Mouse (Mus musculus) urinary bladder, postnatal 14 days (tissue): ENCODE results near the gene Itgav.

Experiments
- DNase-seq: peaks from one replicate; pipeline ENCODE4 v3.0.0; 2021; ENCODE audit warnings: low spot score

Itgav gene

DNA sequence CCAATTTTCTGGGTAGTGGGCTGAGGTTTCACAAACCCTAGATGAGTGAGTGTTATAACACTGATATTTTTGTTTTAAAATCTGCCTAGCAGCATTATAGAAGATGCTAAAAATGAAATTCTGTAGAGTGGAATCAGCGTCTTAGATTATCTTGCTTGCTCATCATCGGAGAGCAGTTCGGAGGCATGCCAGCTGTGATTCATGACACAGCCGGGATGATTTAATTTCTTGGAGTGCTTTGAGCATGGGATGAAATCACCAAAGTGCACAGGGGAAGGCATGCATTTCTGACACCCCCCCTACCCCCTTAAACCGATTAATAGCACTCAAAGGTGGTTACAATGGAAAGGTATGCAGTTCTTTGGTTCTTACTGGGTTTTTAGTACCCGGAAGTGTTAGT, 89.8 kb downstream of the Itgav start:
- DNase-seq, result peak; percentile 28

DNA sequence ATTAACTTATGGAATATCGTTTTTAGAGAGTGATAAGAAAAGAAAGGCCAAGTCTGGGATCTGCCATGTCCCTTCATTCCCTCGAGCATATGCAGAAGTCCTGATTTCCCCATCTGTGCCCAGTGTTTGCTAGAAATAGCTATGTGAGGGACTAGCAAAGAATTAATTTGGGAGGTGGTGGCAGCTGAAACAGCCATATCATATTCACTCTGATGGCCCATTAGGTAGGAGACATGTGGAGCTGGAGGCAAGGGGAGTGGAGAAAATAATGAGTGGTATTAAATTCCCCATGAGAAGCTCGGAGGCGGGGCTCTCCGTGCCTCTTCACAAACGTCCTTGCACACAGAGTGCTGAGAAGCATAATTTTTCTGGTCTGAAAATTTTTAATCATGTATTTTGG, 92.0 kb downstream of the Itgav start:
- no peak for DNase-seq

DNA sequence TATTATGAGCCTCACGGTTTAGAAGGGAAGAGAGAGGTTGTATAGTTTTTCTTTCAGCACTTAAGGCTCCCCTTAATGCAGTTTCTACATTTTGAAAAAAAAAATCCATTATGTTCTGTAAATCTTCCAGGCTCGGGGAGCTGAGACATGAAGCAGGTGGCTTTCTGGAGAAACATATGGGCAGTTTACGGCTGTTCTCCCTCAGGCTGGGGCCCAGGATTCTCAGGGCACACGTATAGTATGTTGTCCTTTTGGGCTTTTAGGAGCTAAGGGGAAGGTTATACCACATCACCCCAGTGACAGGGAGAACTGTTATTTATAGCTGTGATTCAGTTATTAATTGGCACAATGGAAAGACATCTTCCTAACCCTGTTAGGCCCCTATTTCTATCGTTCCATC, 101.0 kb downstream of the Itgav start:
- DNase-seq, result no peak

DNA sequence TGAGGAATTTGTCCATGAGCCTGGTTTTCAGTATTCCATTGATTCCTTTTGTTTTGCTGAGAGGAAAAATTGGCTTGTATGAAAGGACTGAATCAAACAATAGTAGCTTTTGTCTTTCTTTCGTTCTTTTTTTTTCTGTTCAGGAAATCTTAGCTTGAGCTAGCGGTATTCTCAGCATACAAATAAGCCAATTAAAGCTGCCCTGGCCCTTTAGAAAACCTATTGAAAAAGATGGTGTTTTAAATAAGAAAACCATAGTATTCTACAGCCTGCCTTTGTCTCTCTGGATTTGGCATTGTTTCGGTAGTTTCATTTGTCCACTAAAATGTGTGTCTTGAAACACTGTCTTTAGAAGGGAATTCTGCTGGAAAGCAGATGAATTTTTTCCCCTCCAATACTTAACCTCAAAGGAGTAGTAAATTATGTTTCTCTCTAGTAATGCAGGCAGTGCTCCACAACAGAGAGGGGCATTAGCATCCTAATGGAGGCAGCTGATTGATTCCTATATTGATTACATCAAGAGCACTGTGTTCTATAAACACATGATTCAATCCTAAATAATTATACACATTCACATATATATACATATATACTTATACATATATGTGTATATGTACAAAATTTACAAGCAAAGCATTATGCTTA, 104.8 kb downstream of the Itgav start:
- no peak for DNase-seq

DNA sequence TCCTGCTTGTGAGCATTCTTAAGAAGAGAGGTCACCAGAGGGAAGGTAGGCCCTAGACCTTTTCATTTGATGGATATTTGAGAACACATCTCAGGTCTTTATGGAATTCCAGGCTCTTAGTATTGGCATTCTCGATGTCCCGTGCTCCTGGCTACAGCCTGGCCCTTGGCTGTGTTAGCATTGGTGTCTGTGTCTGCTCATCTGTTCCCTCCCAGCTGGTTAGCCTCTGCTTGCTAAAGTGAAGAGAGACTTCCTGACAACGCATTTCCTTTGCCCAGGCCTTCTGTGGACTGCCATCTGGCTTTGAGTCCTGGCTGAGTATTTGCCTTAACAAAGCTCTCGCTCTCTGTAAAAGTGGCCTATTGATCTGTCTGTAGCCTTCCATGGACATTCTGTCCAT, 108.7 kb downstream of the Itgav start:
- DNase-seq, result no peak

DNA sequence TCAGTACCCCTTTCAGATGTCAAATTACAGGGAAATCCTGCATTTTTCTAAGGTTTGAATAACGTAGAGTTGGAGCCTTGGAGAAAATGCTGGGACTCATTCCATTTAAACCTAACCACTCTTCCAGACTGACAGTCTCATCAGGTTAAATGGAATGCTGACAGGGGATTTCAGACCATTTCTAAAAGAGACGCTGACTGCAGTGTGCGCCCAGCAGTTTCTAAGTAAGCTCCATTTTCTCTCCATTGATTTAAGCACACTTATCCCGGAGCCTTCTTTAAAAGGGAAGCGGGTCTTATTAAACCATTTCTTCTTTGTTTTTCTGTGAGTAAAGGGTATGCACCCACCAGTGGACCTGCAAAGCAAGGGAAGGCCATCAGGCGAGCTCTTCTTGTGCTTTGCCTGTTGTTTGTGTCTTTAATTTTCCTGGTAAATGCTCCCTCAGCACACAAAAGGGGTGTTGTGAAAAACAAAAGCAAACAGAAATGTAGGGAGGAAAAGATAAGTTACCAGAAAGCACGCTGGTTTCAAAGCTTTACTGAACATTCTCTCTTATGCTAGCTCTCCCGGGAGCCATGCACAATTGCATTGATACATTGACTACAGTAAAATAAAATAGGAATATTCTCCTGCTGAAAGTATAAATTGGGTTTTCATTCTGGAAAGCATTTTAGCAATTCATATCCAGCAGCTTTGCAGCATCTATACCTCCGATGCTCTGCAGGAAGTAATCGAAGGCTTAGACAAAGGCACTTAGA, 111.3 kb downstream of the Itgav start:
- no peak for DNase-seq

DNA sequence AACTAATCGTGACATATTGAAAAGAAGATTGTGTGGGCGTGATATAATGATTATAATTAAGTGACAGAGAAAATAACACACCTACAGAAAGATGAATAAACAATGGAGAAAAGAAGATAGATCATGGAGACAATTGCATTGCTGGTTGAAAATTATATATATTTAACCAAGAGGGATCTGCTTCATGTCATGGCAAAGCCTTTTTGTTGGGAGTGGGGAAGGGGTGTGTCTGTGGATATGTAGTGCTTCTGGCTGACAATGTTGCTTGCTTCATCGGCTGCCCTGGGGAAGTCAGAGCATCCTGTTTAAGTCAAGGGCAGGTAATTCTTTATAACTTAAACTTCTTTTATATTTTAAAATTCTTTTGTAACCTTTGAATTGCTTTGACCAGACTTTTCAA, 124.3 kb downstream of the Itgav start:
- no peak for DNase-seq

DNA sequence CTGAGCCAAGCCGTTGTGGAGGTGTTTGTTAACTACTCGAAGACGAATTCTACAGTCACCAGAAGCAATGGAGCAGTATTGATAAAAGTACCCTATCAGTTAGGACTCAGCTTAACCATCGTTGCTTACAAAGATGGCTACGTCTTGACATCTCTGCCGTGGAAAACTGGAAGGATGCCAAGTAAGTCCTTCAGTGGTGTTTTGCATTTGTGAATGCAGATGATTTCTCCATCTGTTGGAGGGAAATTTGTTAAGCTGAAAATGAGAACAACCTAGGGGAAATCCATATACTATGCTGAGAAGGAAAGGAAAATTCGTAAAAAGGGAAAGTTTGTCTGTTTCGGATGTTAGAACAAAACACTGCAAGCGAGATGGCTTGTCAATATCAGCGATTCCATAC, 129.2 kb downstream of the Itgav start:
- no peak for DNase-seq

DNA sequence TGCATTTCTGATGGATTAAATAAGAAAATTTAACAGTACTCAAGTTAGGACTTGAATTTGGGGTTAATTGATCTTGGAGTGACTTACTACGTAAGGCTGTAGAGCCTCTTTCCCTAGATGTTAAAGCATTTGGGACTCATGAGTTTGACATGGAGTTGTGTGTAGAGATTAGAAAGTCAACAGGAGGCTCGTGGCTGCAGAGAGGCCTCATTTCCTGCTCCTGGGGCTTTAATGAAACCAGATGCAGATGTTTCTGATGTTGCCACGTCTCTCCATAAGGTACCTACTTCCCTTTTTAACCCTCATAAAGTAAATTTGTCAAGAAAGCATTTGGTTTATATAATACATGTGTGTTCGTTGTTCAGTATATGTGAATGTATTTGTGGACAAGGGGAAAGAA, 132.0 kb downstream of the Itgav start:
- DNase-seq, result no peak
